Mouse (Mus musculus) intestine, embryonic 14.5 days (tissue): ENCODE measurements at regions not wholly inside any gene's neighbourhood (a gene's known extent, or its start where the extent isn't known, plus 50 kb on each side); places are given as distances from the start of the nearest gene placed in this dataset.

ENCODE experiments used
- ATAC-seq: fragments of 200-750 bp; cut with Nextera tagmentation; replicated peaks from 2 replicates; pipeline ENCODE4 v1.8.0; 2017; ENCODE audit warnings: low read depth, moderate number of reproducible peaks, moderate TSS enrichment, moderate library complexity; ENCODE audit not compliant: low FRiP score, low TSS enrichment
- DNase-seq: peaks from one replicate; pipeline ENCODE4 v3.0.0-alpha.2; 2018; ENCODE audit warnings: low spot score
- H3K27ac ChIP-seq: fragments of 300-500 bp; sonication (generic); 2 replicates; pipeline ENCODE4 v1.5.1; 2014; ENCODE audit warnings: low read depth, mild to moderate bottlenecking, control low read depth
- H3K27me3 ChIP-seq: fragments of 300-500 bp; sonication (generic); replicated peaks from 2 replicates; pipeline ENCODE4 v1.6.1; 2014; ENCODE audit warnings: low read length, control low read depth; ENCODE audit not compliant: control insufficient read depth, insufficient read depth
- H3K36me3 ChIP-seq: fragments of 300-500 bp; sonication (generic); 2 replicates; pipeline ENCODE4 v1.6.1; 2014; ENCODE audit warnings: low read length, control low read depth; ENCODE audit not compliant: control insufficient read depth, insufficient read depth
- H3K4me1 ChIP-seq: fragments of 300-500 bp; sonication (generic); replicated peaks from 2 replicates; pipeline ENCODE4 v1.6.1; 2014; ENCODE audit warnings: low read length, control low read depth, mixed read lengths; ENCODE audit not compliant: control insufficient read depth, insufficient read depth
- H3K4me2 ChIP-seq: fragments of 300-500 bp; sonication (generic); 2 replicates; pipeline ENCODE4 v1.6.1; 2014; ENCODE audit warnings: low read length
- H3K4me3 ChIP-seq: fragments of 300-500 bp; sonication (generic); 2 replicates; pipeline ENCODE4 v1.5.1; 2014; ENCODE audit warnings: low read depth, low read length, control low read depth, mixed read lengths
- H3K9ac ChIP-seq: fragments of 300-500 bp; sonication (generic); 2 replicates; pipeline ENCODE4 v1.6.1; 2014; ENCODE audit warnings: mild to moderate bottlenecking, low read length
- H3K9me3 ChIP-seq: fragments of 300-500 bp; sonication (generic); 2 replicates; pipeline ENCODE4 v1.6.1; 2016; ENCODE audit warnings: low read length, control low read depth; ENCODE audit not compliant: control insufficient read depth
- WGBS: fragments of 180-500 bp; shearing (Covaris S2); extraction: QIAGEN DNeasy Blood & Tissue Kit; methylation state at CpG from one replicate; pipeline ENCODE4 v1.1.7; 2014; 5-methylcytosine and 5-hydroxymethylcytosine counted together

DNA sequence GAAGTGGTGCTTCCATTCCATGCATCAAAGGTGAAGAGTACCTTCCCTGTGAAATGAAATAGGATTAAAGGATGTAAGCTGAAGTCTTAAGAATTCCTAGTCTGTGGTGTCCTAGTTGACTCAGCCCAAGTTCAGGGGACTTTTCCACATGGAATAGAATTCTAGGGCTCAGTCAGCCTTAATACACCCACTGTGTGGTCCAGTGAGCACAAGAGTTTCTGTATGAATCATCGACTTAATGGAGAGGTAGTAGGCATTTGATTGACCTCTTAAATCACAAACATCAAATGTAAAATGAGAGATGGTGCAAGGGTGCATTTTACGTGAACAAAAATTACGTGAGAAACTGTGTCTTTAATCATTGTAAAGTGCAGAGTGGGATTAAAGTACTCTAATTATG, 381.1 kb downstream of the Hs3st1 start:
- Histone ChIP-seq H3K4me3 (no peak overlapping the region), H3K27ac (no peak overlapping the region), H3K27me3 (no peaks in the 10 kb centered on the region), H3K36me3 (no peaks in the 10 kb centered on the region), H3K9ac (no peak overlapping the region), H3K4me2 (no peak overlapping the region), H3K9me3 (no peaks in the 10 kb centered on the region), H3K4me1 (no peaks in the 10 kb centered on the region)
- DNase-seq (no peak), ATAC-seq (no peak)
- 86% methylated on average over 3 of the region's 3 CpGs for WGBS

GRCm38 (mm10) chr5:39348680-39349079, 406.6 kb downstream of the Hs3st1 start:
- Histone ChIP-seq H3K4me3 (no peak overlapping the region), H3K4me2 (no peak overlapping the region), H3K9ac (no peak overlapping the region), H3K9me3 (no peaks in the 10 kb centered on the region), H3K36me3 (no peaks in the 10 kb centered on the region), H3K27me3 (no peaks in the 10 kb centered on the region), H3K27ac (no peak overlapping the region), H3K4me1 (no peaks in the 10 kb centered on the region)
- DNase-seq, result no peak
- WGBS, result 69% methylated on average over 3 of the region's 3 CpGs
- ATAC-seq, result no peak

GRCm38 (mm10) chr5:39347019-39347418, 408.3 kb downstream of the Hs3st1 start:
- no peak overlapping the region for H3K27ac ChIP-seq
- no peak for ATAC-seq
- 73% methylated on average over 3 of the region's 3 CpGs for WGBS
- no peak overlapping the region for H3K9ac ChIP-seq
- no peaks in the 10 kb centered on the region for H3K27me3 ChIP-seq
- no peaks in the 10 kb centered on the region for H3K9me3 ChIP-seq
- no peaks in the 10 kb centered on the region for H3K36me3 ChIP-seq
- no peaks in the 10 kb centered on the region for H3K4me1 ChIP-seq
- H3K4me2 ChIP-seq, result no peak overlapping the region
- H3K4me3 ChIP-seq, result no peak overlapping the region
- DNase-seq, result no peak

DNA sequence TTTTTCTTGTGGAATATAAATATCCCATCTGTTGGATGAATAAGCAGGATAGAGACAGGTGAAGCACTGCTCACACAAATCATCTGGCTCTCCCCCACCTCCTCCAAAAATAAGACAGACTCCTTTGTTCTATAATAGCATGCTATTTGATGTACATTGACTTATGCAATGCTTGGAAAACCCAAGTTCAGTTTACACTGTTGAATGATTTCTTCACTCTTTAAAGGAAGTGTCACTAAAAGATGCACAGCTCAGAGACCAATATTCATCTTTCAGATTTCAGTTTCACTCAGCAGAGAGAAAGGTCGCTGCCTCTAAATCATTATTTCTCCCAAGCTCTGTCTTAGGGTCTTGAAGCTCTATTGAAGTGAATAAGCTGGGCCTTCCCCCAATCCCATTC, 417.4 kb downstream of the Hs3st1 start:
- H3K27ac ChIP-seq, result no peak overlapping the region
- ATAC-seq (no peak), DNase-seq (no peak)
- H3K27me3 ChIP-seq, result no peaks in the 10 kb centered on the region
- H3K4me2 ChIP-seq, result no peak overlapping the region
- H3K36me3 ChIP-seq, result no peaks in the 10 kb centered on the region
- H3K9me3 ChIP-seq, result no peaks in the 10 kb centered on the region
- 81% methylated on average over 1 of the region's 1 CpGs for WGBS
- no peak overlapping the region for H3K9ac ChIP-seq
- no peak overlapping the region for H3K4me3 ChIP-seq
- no peaks in the 10 kb centered on the region for H3K4me1 ChIP-seq

GRCm38 (mm10) chr5:39336484-39336985, 418.7 kb downstream of the Hs3st1 start:
- Histone ChIP-seq H3K36me3 (no peaks in the 10 kb centered on the region), H3K4me1 (no peaks in the 10 kb centered on the region), H3K9ac (no peak overlapping the region), H3K4me2 (no peak overlapping the region), H3K27me3 (no peaks in the 10 kb centered on the region), H3K27ac (no peak overlapping the region), H3K4me3 (no peak overlapping the region), H3K9me3 (no peaks in the 10 kb centered on the region)
- ATAC-seq (no peak), DNase-seq (no peak)
- WGBS, result 90% methylated on average over 2 of the region's 2 CpGs

- no peak overlapping the region for H3K9ac ChIP-seq
- no peak for ATAC-seq
- no peaks in the 10 kb centered on the region for H3K27me3 ChIP-seq
- no peak for DNase-seq
- no peaks in the 10 kb centered on the region for H3K36me3 ChIP-seq
- no peak overlapping the region for H3K4me3 ChIP-seq
- H3K4me1 ChIP-seq, result no peaks in the 10 kb centered on the region
- no peak overlapping the region for H3K4me2 ChIP-seq
- 74% methylated on average over 2 of the region's 2 CpGs for WGBS
- no peaks in the 10 kb centered on the region for H3K9me3 ChIP-seq
- H3K27ac ChIP-seq, result no peak overlapping the region
Measured at GRCm38 (mm10) chr5:39335321-39335720, 420.0 kb downstream of the Hs3st1 start.

DNA sequence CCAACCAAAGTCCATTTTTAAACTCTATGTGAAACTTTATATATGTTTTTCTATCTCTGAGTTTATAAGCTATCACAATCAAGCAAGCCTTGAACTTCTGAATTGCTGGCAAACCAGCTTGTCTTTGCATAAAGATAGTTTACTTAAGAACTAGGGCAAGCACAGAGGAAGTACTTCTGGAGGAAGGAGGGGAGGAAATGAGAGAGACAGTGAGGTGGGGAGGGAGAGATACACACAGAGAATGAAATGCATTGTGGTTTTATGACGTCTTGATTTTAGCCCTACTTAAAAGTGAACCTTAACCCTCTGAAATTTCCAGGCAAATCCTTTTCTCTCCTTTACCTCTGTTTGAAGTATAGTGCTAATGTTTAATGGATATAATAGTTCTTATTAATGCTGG, 421.0 kb downstream of the Hs3st1 start:
- no peak for DNase-seq
- H3K36me3 ChIP-seq, result no peaks in the 10 kb centered on the region
- no peaks in the 10 kb centered on the region for H3K4me1 ChIP-seq
- H3K4me3 ChIP-seq, result no peak overlapping the region
- ATAC-seq, result no peak
- H3K27me3 ChIP-seq, result no peaks in the 10 kb centered on the region
- no peak overlapping the region for H3K9ac ChIP-seq
- no peak overlapping the region for H3K4me2 ChIP-seq
- no peak overlapping the region for H3K27ac ChIP-seq
- no peaks in the 10 kb centered on the region for H3K9me3 ChIP-seq
- 69% methylated on average over 1 of the region's 1 CpGs for WGBS

DNA sequence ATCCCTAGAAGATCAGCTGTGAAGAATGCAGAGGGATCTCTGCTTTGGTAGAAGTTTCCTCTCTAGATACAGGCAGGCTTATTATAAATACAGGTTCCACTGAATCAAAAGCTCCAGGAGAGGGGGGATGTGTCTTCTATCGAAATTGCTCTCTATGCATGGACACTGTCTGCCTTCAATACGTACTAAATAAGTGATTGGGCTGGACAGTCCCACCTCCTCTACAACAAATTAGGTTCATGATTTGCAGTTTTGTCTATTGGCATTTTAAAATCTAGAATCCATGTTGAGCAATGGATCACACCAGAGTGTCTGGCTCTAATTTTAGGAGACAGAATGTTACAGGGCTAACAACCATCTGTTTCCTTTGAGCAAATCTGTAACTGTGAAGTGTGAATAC, 429.9 kb downstream of the Hs3st1 start:
- DNase-seq, result no peak
- Histone ChIP-seq H3K9me3 (no peaks in the 10 kb centered on the region), H3K4me3 (no peak overlapping the region), H3K4me2 (no peak overlapping the region), H3K9ac (no peak overlapping the region), H3K27me3 (no peaks in the 10 kb centered on the region), H3K27ac (no peak overlapping the region), H3K4me1 (no peaks in the 10 kb centered on the region), H3K36me3 (no peaks in the 10 kb centered on the region)
- no peak for ATAC-seq
- 55% methylated on average over 2 of the region's 2 CpGs for WGBS

- H3K4me1 ChIP-seq, result no peaks in the 10 kb centered on the region
- H3K9me3 ChIP-seq, result no peaks in the 10 kb centered on the region
- no peak overlapping the region for H3K4me3 ChIP-seq
- WGBS, result 68% methylated on average over 3 of the region's 3 CpGs
- no peaks in the 10 kb centered on the region for H3K36me3 ChIP-seq
- no peak overlapping the region for H3K4me2 ChIP-seq
- no peak for DNase-seq
- no peaks in the 10 kb centered on the region for H3K27me3 ChIP-seq
- H3K27ac ChIP-seq, result no peak overlapping the region
- ATAC-seq, result no peak
- H3K9ac ChIP-seq, result no peak overlapping the region
Measured at GRCm38 (mm10) chr5:39316478-39316877, 438.8 kb downstream of the Hs3st1 start.
